Mouse (Mus musculus): ENCODE measurements at regions not wholly inside any gene's neighbourhood (a gene's known extent, or its start where the extent isn't known, plus 50 kb on each side); places are given as distances from the start of the nearest gene placed in this dataset.

DNA sequence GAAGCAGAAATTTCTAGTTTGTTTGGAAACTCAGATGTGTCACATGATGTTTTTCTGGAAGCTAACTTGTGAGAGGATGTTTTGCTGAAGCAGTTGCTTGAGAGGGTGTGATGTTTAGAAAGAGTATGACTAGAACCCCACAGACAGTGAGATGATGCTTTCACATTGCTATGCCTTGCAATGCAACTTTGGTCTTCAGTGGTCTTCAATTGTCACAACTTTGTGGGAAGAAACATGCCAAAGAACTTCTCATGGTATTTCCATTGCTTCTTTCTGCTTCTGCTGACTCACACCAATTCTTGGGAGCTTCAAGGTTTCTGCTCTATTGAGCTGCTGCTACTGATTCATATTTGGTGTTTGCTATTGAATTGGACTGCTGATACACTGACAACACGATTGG is 365.3 kb upstream of the Tmem229a start:
- Histone ChIP-seq H3K27ac (replicated peaks) (no peak overlapping the region), H3K36me3 (ENCODE audit: control insufficient read depth, insufficient read depth, low read length) (no peaks in the 10 kb centered on the region), H3K9me3 (ENCODE audit: control insufficient read depth, low read length) (no peaks in the 10 kb centered on the region), H3K4me1 (replicated peaks; ENCODE audit: control insufficient read depth, insufficient read depth) (no peaks in the 10 kb centered on the region), H3K4me2 (replicated peaks; ENCODE audit: low read depth) (no peak overlapping the region), H3K4me3 (ENCODE audit: low read depth, low read length) (no peak overlapping the region), H3K27me3 (ENCODE audit: control insufficient read depth, insufficient read depth, low read length) (no peaks in the 10 kb centered on the region), H3K9ac (ENCODE audit: low read length) (no peak overlapping the region)
- TF ChIP-seq CTCF (IDR thresholded peaks at IDR 0.05; ENCODE audit: low read depth), result no peak
- TF ChIP-seq EP300 (optimal IDR thresholded peaks at IDR 0.05), result no peak
- DNase-seq (ENCODE audit: low spot score) (no peak), ATAC-seq (ENCODE audit: low FRiP score, low TSS enrichment) (no peak)
- 68% methylated on average over 1 of the region's 1 CpGs for WGBS

DNA sequence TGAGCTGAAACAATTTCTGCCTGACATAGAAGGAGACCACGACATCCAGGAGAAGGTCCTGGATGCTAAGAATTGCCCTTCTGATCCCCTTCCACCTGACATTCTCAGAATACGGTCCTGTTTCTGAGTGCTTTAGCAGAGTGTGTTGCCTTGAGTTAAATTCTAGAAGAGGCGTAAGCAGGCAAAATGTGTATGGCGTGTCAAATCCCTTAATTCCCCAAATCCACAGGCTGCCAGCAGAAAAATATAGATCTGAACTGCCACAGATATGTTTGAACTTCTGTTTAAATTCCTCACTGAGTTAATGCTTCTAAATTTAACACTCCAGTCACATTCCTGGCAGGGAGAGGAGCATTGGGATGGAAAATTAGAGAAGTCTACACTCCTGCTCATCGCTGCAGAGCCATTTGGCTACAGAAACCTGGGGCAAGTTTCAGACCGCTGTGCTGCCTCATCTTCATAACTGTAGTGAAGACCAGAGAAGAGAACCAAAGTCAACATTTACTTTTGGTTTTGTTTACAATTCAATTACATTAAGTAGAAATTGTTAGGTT is 364.3 kb upstream of the Tmem229a start:
- 49% methylated on average over 6 of the region's 6 CpGs for WGBS
- ATAC-seq (ENCODE audit: low FRiP score, low TSS enrichment), result no peak
- no peak overlapping the region for H3K4me3 ChIP-seq (ENCODE audit: low read depth, low read length)

DNA sequence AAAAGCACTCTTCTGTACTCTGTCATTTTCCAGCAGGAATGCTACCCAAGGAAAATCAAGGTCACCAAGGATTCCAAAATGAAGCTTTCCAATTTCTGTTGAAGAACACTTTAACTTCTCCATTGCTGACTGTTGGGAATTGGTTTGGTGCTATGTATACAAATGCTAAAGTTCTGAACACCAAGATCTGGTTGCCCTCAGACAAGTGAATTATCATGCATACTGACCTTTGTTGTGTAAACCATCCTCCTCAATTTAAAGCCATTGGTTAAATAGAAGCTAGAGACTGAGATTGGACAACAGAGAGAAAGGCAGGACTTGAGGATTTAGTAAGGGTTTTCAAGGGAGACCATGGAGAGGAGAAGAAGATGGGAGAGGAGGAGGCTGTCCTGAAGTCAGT is 351.4 kb upstream of the Tmem229a start:
- Histone ChIP-seq H3K4me1 (replicated peaks; ENCODE audit: control insufficient read depth, insufficient read depth) (no peaks in the 10 kb centered on the region), H3K36me3 (ENCODE audit: control insufficient read depth, insufficient read depth, low read length) (no peaks in the 10 kb centered on the region), H3K9me3 (ENCODE audit: control insufficient read depth, low read length) (no peaks in the 10 kb centered on the region), H3K27me3 (ENCODE audit: control insufficient read depth, insufficient read depth, low read length) (no peaks in the 10 kb centered on the region), H3K4me3 (ENCODE audit: low read depth, low read length) (no peak overlapping the region), H3K27ac (replicated peaks) (no peak overlapping the region), H3K4me2 (replicated peaks; ENCODE audit: low read depth) (no peak overlapping the region), H3K9ac (ENCODE audit: low read length) (no peak overlapping the region)
- TF ChIP-seq CTCF (IDR thresholded peaks at IDR 0.05; ENCODE audit: low read depth) (no peak), EP300 (optimal IDR thresholded peaks at IDR 0.05) (no peak)
- ATAC-seq (ENCODE audit: low FRiP score, low TSS enrichment), result no peak
- DNase-seq (ENCODE audit: low spot score), result no peak

More for the DNA sequence above, 364.3 kb upstream of the Tmem229a start:
- Histone ChIP-seq H3K9ac (ENCODE audit: low read length) (no peak overlapping the region), H3K4me1 (replicated peaks; ENCODE audit: control insufficient read depth, insufficient read depth) (no peaks in the 10 kb centered on the region), H3K4me2 (replicated peaks; ENCODE audit: low read depth) (no peak overlapping the region), H3K27me3 (ENCODE audit: control insufficient read depth, insufficient read depth, low read length) (no peaks in the 10 kb centered on the region), H3K9me3 (ENCODE audit: control insufficient read depth, low read length) (no peaks in the 10 kb centered on the region), H3K27ac (replicated peaks) (no peak overlapping the region), H3K36me3 (ENCODE audit: control insufficient read depth, insufficient read depth, low read length) (no peaks in the 10 kb centered on the region)
- TF ChIP-seq EP300 (optimal IDR thresholded peaks at IDR 0.05) (no peak), CTCF (IDR thresholded peaks at IDR 0.05; ENCODE audit: low read depth) (no peak)
- DNase-seq (ENCODE audit: low spot score), result no peak

DNA sequence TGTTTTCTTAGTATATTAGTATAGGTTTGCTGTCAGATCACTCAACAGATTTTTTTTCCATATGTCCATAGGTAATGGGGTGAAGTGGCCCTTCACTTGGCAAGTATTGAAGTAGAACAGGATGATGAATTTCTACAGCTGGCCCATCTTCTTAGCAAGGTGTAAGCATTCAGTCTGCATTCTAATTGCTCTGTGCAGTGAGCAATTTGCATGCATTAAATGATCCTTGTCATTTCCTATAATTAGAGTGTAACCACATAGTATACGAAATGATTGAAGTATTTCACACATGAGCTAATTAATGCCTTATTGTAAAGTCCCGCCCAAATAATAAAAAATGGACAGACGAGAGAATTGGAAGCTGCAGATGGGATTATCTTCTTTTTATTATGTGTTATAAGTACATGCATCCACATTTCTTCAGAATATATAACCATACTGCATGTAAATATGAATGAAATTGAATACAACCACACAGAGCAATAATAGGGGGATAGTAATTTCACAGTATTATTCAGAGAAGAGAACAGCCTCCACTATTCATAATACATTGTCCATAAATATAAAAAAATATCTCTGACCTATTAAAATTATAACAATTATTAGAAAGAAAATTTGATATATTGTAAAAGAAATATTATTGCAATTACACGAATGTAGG is 348.9 kb upstream of the Tmem229a start:
- no peak for TF ChIP-seq EP300 (optimal IDR thresholded peaks at IDR 0.05)
- TF ChIP-seq CTCF (IDR thresholded peaks at IDR 0.05; ENCODE audit: low read depth), result no peak
- no peak overlapping the region for H3K27ac ChIP-seq (replicated peaks)
- H3K9ac ChIP-seq (ENCODE audit: low read length), result no peak overlapping the region
- no peak for DNase-seq (ENCODE audit: low spot score)
- ATAC-seq (ENCODE audit: low FRiP score, low TSS enrichment), result no peak
- 88% methylated on average over 4 of the region's 4 CpGs for WGBS
- no peaks in the 10 kb centered on the region for H3K36me3 ChIP-seq (ENCODE audit: control insufficient read depth, insufficient read depth, low read length)
- H3K4me1 ChIP-seq (replicated peaks; ENCODE audit: control insufficient read depth, insufficient read depth), result no peaks in the 10 kb centered on the region
- H3K4me2 ChIP-seq (replicated peaks; ENCODE audit: low read depth), result no peak overlapping the region
- no peaks in the 10 kb centered on the region for H3K27me3 ChIP-seq (ENCODE audit: control insufficient read depth, insufficient read depth, low read length)
- H3K4me3 ChIP-seq (ENCODE audit: low read depth, low read length), result no peak overlapping the region
- H3K9me3 ChIP-seq (ENCODE audit: control insufficient read depth, low read length), result no peaks in the 10 kb centered on the region

DNA sequence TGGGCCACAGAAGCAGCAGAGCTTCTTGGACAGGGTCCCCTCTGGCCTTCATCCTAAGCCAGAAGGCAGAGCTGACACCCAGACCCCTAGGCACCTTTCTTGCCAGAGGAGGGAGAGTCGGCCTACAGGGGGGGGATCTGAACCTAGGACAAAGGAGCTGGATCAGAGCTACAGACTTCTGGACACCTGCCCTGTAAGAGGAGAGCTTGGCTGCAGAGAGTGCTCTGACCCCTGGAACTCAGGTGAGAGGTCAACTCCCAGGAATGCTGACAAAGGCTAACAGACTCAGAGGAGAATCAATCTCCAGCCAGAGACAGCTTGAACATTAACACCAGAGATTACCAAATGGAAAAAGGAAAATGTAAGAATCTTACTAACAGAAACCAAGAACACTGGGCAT is 335.5 kb upstream of the Tmem229a start:
- no peaks in the 10 kb centered on the region for H3K9me3 ChIP-seq (ENCODE audit: control insufficient read depth, low read length)
- 69% methylated on average over 1 of the region's 1 CpGs for WGBS
- no peaks in the 10 kb centered on the region for H3K4me1 ChIP-seq (replicated peaks; ENCODE audit: control insufficient read depth, insufficient read depth)
- H3K4me3 ChIP-seq (ENCODE audit: low read depth, low read length), result no peak overlapping the region
- no peaks in the 10 kb centered on the region for H3K36me3 ChIP-seq (ENCODE audit: control insufficient read depth, insufficient read depth, low read length)
- no peak overlapping the region for H3K9ac ChIP-seq (ENCODE audit: low read length)
- H3K4me2 ChIP-seq (replicated peaks; ENCODE audit: low read depth), result no peak overlapping the region
- DNase-seq (ENCODE audit: low spot score), result no peak
- H3K27ac ChIP-seq (replicated peaks), result no peak overlapping the region
- no peak for TF ChIP-seq EP300 (optimal IDR thresholded peaks at IDR 0.05)
- TF ChIP-seq CTCF (IDR thresholded peaks at IDR 0.05; ENCODE audit: low read depth), result no peak
- no peak for ATAC-seq (ENCODE audit: low FRiP score, low TSS enrichment)
- no peaks in the 10 kb centered on the region for H3K27me3 ChIP-seq (ENCODE audit: control insufficient read depth, insufficient read depth, low read length)

DNA sequence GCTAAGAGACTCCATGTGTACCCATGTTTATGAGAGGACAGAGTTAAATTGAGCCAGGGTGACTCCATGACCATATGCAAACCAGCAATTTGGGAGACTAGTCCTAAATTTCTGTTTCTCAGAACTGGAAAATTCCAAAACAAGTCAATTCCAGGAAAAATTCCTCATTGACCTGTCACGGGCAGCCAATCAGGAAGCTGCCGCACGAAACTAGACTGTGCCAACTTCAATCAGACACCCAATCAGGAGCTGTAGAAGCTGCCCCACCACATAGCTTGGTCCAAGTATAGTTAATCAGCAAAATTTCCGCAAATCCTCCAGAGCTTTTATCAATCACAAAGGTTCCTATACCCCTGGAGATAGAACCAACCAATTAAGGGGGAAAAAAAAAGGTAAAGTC is 331.5 kb upstream of the Tmem229a start:
- no peak overlapping the region for H3K27ac ChIP-seq (replicated peaks)
- H3K36me3 ChIP-seq (ENCODE audit: control insufficient read depth, insufficient read depth, low read length), result no peaks in the 10 kb centered on the region
- no peak for DNase-seq (ENCODE audit: low spot score)
- no peak overlapping the region for H3K9ac ChIP-seq (ENCODE audit: low read length)
- WGBS, result 92% methylated on average over 4 of the region's 4 CpGs
- no peaks in the 10 kb centered on the region for H3K27me3 ChIP-seq (ENCODE audit: control insufficient read depth, insufficient read depth, low read length)
- no peak for TF ChIP-seq EP300 (optimal IDR thresholded peaks at IDR 0.05)
- no peak for TF ChIP-seq CTCF (IDR thresholded peaks at IDR 0.05; ENCODE audit: low read depth)
- no peaks in the 10 kb centered on the region for H3K9me3 ChIP-seq (ENCODE audit: control insufficient read depth, low read length)
- no peak overlapping the region for H3K4me2 ChIP-seq (replicated peaks; ENCODE audit: low read depth)
- no peaks in the 10 kb centered on the region for H3K4me1 ChIP-seq (replicated peaks; ENCODE audit: control insufficient read depth, insufficient read depth)
- no peak for ATAC-seq (ENCODE audit: low FRiP score, low TSS enrichment)
- no peak overlapping the region for H3K4me3 ChIP-seq (ENCODE audit: low read depth, low read length)
